Mouse (Mus musculus) right cerebral cortex, postnatal 4 days (tissue): ENCODE data around the gene Hoxc11.

Experiments used
- DNase-seq: peaks from one replicate; pipeline ENCODE4 v3.0.0-alpha.2; 2022

The Hoxc11 gene

DNA sequence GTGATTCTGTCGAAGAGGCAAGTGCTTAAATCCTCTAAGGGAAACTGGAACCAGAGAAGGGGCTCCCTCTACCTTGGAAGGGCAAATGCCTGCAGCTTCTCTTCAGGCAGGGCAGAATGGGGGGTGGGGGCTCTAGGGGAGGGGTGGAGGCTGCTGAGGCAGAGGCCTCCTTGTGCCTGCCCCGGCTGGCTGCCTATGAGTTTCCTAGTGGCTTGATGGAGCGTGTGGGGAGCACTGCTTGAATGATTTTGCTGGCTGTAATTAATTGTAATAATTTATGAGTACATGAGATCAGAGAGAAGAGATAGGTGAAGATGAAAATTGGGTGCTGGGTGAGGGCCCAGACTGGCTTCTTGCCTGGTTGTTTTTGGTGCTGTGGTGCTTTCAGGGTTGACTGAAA, 30.7 kb downstream of the Hoxc11 start:
- no peak for DNase-seq

- DNase-seq = peak; percentile 95
Observed at GRCm38 (mm10) chr15:102987124-102987833, 33.1 kb downstream of the Hoxc11 start.

DNA sequence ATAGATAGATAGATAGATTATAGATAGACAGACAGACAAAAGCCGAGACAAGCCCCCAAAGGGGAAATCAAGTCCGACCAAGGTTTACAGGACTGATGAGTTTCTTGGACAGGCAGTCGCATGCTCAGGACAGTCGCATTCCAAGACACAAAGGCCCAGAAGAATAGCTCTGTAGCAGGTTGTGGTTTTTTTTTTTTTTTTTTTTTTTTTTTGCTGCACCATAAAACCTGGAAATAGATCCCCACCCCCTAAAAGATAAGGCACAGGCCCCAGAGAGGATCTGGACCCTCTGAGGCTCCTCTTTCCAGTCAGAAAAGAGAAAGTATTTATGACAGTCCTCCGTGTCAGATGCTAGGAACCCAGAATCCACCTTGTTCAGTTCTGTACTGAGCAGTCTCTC, 33.9 kb downstream of the Hoxc11 start:
- DNase-seq = no peak

DNA sequence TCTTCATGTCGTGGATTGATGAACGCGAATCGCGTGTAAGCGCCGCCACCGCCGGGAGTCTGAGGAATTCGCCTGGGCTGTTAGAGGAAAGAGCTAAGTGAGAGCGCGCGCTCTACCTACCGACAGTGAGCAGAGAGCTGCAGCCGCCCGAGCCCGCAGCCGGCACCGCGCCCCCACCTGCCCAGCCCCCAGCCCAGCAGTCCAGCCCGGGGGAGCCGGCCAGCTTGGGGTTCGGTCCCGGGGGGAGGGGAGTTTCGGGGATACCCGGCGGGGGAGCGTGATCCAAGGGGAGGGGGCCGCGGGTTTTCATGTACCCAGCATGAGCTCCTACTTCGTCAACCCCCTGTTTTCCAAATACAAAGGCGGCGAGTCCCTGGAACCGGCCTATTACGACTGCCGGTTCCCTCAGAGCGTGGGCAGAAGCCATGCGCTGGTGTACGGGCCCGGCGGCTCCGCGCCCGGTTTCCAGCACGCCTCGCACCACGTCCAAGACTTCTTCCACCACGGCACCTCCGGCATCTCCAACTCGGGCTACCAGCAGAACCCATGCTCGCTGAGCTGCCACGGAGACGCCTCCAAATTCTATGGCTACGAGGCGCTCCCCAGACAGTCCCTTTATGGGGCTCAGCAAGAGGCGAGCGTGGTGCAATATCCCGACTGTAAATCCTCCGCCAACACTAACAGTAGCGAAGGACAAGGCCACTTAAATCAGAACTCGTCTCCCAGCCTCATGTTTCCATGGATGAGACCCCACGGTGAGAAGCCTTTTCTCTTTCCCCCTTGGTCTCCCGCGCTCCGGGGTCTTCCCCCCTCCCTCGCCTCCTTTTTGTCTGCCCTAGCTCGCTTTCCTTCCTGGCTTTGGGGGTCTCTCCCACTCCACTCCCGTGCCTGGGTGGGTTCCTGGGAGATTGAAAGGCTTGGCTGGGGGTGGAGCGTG, 36.5 kb downstream of the Hoxc11 start, which contains the start of gene Hoxc8:
Hoxc8 (plus strand) TSS at position 147 of the 937 bp plus-strand sequence.
- no peak for DNase-seq

GRCm38 (mm10) chr15:102991782-102992181, 37.6 kb downstream of the Hoxc11 start:
- DNase-seq = no peak

DNA sequence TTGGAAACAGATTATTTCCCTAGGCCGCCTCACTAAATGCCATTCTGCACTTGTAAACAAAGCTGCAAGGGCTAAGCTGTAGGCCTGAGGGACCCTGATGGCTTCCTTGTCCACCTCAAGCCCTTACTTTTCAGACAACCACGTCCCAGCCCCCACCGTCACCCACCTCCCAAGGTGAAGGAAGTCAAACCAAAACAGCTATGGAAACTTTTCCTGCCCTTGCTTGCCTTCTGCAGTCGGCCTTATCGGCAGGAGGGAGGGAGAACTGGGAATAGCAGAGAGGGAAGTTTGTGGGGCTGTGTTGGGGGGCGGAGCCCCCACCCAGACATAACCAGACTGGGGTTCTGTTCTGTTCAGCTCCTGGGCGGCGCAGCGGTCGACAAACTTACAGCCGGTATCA, 38.0 kb downstream of the Hoxc11 start:
- DNase-seq = no peak

DNA sequence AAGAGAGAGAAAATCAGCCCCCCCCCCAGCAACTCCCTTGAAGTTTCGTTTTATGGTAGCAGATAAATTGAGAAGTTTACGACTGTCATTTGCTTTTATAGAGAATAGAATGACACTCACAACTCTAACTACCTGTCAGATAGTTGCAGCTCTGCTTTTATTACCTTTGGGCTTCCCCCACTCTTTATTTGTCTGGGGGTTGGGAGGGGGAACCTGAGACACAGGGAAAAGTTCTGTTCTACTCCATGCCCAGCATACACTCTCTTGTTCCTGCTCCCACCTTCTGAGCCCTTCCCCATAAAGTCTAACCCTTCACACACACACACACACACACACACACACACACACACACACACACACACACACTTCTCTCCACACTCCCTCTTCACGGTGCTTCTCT, 38.6 kb downstream of the Hoxc11 start:
- DNase-seq = no peak

GRCm38 (mm10) chr15:102996548-102996947, 42.3 kb downstream of the Hoxc11 start:
- DNase-seq = no peak

GRCm38 (mm10) chr15:102997431-102997830, 43.2 kb downstream of the Hoxc11 start:
- DNase-seq = no peak

- no peak for DNase-seq
Observed at GRCm38 (mm10) chr15:102997939-102998355, 43.7 kb downstream of the Hoxc11 start, which contains the start of gene Hoxc6. Gene Hoxc6 (plus strand): TSS chr15:102998257.

DNA sequence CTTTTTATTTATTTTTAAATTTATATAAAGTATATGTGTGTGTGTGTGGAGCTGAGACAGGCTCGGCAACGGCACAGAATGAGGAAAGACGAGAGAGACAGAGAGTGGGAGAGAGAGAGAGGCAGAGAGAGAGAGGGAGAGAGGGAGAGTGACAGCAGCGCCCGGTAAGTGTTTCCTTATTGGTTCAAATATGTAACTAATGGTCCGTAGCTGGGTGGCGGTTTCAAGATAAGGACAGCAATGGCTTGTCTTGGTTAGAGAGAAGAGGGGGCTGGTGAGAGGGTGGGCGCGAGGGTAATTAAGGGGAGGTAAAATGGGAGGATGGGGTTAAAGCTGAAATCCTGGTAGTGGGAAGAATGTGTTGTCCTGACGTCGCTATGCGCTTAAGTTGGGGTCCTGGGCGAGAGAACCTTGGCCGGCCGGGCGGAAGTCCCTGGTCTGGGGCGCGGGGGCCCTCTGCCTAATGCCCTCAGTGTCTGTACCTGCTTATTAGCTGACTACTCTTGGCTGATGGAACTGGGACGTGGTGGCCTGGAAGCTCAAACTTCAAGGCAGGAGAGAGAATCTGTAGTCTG, 44.5 kb downstream of the Hoxc11 start:
- no peak for DNase-seq

DNA sequence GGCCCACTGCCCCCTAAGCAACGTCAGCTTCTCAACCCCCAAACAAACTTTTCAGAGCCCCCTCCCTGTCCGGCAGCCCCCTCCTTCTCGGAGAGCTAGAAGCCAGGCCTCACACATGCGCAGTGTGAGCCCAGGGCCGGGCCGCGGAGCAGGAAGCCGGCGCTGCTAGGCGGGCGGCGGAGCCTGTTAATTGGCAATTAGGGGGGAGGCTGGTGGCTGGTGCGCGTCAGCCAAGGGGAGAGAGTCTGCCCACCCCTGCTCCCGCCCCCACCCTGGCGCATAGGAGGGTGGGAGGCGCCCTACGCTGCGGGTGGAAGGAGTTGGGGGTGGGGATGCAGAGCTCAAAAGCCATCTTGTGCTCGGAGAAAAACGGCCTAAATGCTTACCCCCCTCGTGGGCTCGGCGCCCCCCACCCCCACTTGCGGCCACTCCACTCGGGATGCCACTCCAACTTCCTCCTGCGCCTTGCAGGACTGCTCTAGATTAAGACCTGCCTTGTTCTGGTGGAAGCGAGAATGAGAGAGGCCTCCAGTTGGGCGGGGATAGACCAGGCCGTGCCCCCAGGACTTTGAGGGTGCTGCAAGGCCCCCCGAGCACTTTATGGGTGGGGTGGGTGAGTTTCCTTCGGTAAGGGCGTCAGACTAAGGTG, 45.1 kb downstream of the Hoxc11 start:
- no peak for DNase-seq

DNA sequence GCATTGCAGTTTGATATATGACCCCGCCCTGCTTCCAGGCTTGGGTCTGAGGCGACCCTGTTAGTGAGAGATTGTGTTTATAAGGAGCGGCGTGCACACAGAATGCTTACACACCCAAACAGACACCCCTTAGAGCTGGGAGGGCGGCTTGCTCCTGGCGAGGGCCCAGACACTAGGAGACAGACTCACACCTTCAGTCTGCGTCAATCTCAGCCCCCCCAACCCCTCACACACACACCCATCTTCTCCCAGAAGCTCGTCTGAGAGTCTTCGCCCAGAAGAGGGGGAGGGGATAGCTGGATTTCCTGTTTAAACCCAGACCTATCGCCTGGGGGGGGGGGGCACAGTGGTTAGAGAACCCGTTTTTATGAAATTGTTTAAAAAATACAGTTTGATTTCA, 45.7 kb downstream of the Hoxc11 start:
- no peak for DNase-seq

- no peak for DNase-seq
Observed at GRCm38 (mm10) chr15:103000501-103000901, 46.3 kb downstream of the Hoxc11 start.

DNA sequence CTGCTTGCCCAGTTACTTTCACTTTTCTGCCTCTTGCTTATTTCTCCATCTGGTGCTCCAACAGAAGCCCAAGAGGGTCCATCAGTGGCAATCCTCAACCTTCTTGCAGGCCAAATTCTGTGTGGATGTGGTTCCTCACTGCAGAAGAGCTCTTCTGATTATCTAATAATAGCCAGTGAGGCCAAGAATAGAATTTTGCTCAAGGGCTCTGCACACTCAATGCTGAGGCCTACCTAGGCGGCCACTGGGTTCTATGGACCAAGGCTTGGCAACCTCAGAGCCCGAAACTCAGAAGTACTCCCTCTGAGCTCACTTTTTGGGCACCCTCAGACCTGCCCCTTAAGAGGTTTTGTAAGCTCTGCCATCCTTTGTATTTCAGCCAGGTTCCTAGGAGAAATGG, 47.1 kb downstream of the Hoxc11 start:
- no peak for DNase-seq

GRCm38 (mm10) chr15:103002156-103002555, 47.9 kb downstream of the Hoxc11 start:
- DNase-seq = no peak

- DNase-seq = no peak
Observed at GRCm38 (mm10) chr15:103002821-103003448, 48.7 kb downstream of the Hoxc11 start.

GRCm38 (mm10) chr15:103005308-103005707, 51.1 kb downstream of the Hoxc11 start:
- no peak for DNase-seq

- no peak for DNase-seq
Observed at GRCm38 (mm10) chr15:103005797-103006196, 51.6 kb downstream of the Hoxc11 start.

- no peak for DNase-seq
Observed at GRCm38 (mm10) chr15:103006326-103006725, 52.1 kb downstream of the Hoxc11 start.
